Mouse (Mus musculus) intestine, postnatal 0 days (tissue): ENCODE measurements around the gene Tsen2. TPM values are rescaled to one million over a fixed set of nuclear protein-coding genes. Genes with fewer than 3 reads are reported as not detected.
A peak's percentile ranks its signal among the peaks of the same experiment; 100 is the strongest.

Experiments
- ATAC-seq: fragments of 200-750 bp; cut with Nextera tagmentation; 2 replicates; pipeline ENCODE4 v1.8.0; 2017; ENCODE audit warnings: mild to moderate bottlenecking, moderate TSS enrichment, moderate library complexity
- H3K27ac ChIP-seq: fragments of 300-500 bp; sonication (generic); 2 replicates; pipeline ENCODE4 v1.5.1; 2014; ENCODE audit warnings: mild to moderate bottlenecking, low read depth, low read length, moderate library complexity
- H3K27me3 ChIP-seq: fragments of 300-500 bp; sonication (generic); replicated peaks from 2 replicates; pipeline ENCODE4 v1.6.1; 2014; ENCODE audit warnings: low read length, mixed read lengths; ENCODE audit not compliant: control insufficient read depth, insufficient read depth
- H3K36me3 ChIP-seq: fragments of 300-500 bp; sonication (generic); 2 replicates; pipeline ENCODE4 v1.6.1; 2014; ENCODE audit warnings: mild to moderate bottlenecking, moderate library complexity; ENCODE audit not compliant: control insufficient read depth, insufficient read depth
- H3K4me1 ChIP-seq: fragments of 300-500 bp; sonication (generic); replicated peaks from 2 replicates; pipeline ENCODE4 v1.6.1; 2014; ENCODE audit warnings: antibody characterized with exemption, low read length, mixed read lengths; ENCODE audit not compliant: control insufficient read depth, insufficient read depth
- H3K4me2 ChIP-seq: fragments of 300-500 bp; sonication (generic); replicated peaks from 2 replicates; pipeline ENCODE4 v1.6.1; 2014; ENCODE audit warnings: low read depth, mild to moderate bottlenecking, moderate library complexity
- H3K4me3 ChIP-seq: fragments of 300-500 bp; sonication (generic); 2 replicates; pipeline ENCODE4 v1.5.1; 2014; ENCODE audit warnings: low read depth, low read length
- H3K9ac ChIP-seq: fragments of 300-500 bp; sonication (generic); 2 replicates; pipeline ENCODE4 v1.6.1; 2014; ENCODE audit warnings: mild to moderate bottlenecking, low read depth, low read length
- H3K9me3 ChIP-seq: fragments of 300-500 bp; sonication (generic); 2 replicates; pipeline ENCODE4 v1.6.1; 2016; ENCODE audit warnings: mixed run types; ENCODE audit not compliant: control insufficient read depth
- CTCF ChIP-seq: sonication (generic); IDR thresholded peaks from 2 replicates; pipeline ENCODE4 v1.5.1; 2016; ENCODE audit warnings: low read depth, mild to moderate bottlenecking, control low read depth, antibody characterized with exemption, moderate library complexity
- WGBS: fragments of 180-500 bp; shearing (Covaris S2); extraction: QIAGEN DNeasy Blood & Tissue Kit; methylation state at CpG from one replicate; pipeline ENCODE4 v1.1.7; 2014; 5-methylcytosine and 5-hydroxymethylcytosine counted together
- polyA plus RNA-seq: library from polyadenylated mRNA; unstranded; fragments of >200 nt; fragmentation: Nextera tagmentation; extraction: Ambion mirVana; gene quantifications from 2 replicates; pipeline ENCODE4 v1.2.1, GENCODE M21; 2015

Gene Tsen2
- polyA plus RNA-seq, 1 experiment from 2014 or later = 6.3 TPM

GRCm38 (mm10) chr6:115586321-115586720, 41.9 kb downstream of the Tsen2 start:
- 83% methylated on average over 10 of the region's 10 CpGs for WGBS
- H3K4me3 ChIP-seq = no peak overlapping the region
- H3K27ac ChIP-seq = no peak overlapping the region
- no peaks in the 10 kb centered on the region for H3K27me3 ChIP-seq
- TF ChIP-seq CTCF = no peak
- no peak overlapping the region for H3K9ac ChIP-seq
- no peak overlapping the region for H3K4me2 ChIP-seq
- H3K9me3 ChIP-seq = no peaks in the 10 kb centered on the region
- peaks cover 14% of the 10 kb centered on the region; the same call in 1 of the 2 replicates for H3K36me3 ChIP-seq
- no peaks in the 10 kb centered on the region for H3K4me1 ChIP-seq
- ATAC-seq = no peak

- peak overlapping the region; percentile 55 for H3K9ac ChIP-seq
- H3K4me3 ChIP-seq = peak overlapping the region; percentile 51
- no peaks in the 10 kb centered on the region for H3K9me3 ChIP-seq
- no peaks in the 10 kb centered on the region for H3K27me3 ChIP-seq
- H3K36me3 ChIP-seq = no peaks in the 10 kb centered on the region; the same call in 1 of the 2 replicates
- no peak for TF ChIP-seq CTCF
- H3K4me1 ChIP-seq = no peaks in the 10 kb centered on the region
- 40% methylated on average over 19 of the region's 19 CpGs for WGBS
- peak overlapping the region; percentile 59 for H3K4me2 ChIP-seq
- ATAC-seq = peak; percentile 83
- peak overlapping the region; percentile 94 for H3K27ac ChIP-seq
Measured at GRCm38 (mm10) chr6:115591692-115592359, 47.4 kb downstream of the Tsen2 start.

- ATAC-seq = peak; percentile 88
- 30% methylated on average over 5 of the region's 5 CpGs for WGBS
- peak; percentile 27 for TF ChIP-seq CTCF
- Histone ChIP-seq H3K4me1 (no peaks in the 10 kb centered on the region), H3K9ac (peak within 1 kb of the TSS; percentile 55), H3K36me3 (no peaks in the 10 kb centered on the region; the same call in 1 of the 2 replicates), H3K27ac (peak within 1 kb of the TSS; percentile 94), H3K27me3 (no peaks in the 10 kb centered on the region), H3K4me3 (peak within 1 kb of the TSS; percentile 51), H3K4me2 (peak within 1 kb of the TSS; percentile 59), H3K9me3 (no peaks in the 10 kb centered on the region)
Measured at GRCm38 (mm10) chr6:115592458-115592857, 48.0 kb downstream of the Tsen2 start, which contains the start of gene Mkrn2os. Gene Mkrn2os (minus strand): TSS chr6:115592576.

DNA sequence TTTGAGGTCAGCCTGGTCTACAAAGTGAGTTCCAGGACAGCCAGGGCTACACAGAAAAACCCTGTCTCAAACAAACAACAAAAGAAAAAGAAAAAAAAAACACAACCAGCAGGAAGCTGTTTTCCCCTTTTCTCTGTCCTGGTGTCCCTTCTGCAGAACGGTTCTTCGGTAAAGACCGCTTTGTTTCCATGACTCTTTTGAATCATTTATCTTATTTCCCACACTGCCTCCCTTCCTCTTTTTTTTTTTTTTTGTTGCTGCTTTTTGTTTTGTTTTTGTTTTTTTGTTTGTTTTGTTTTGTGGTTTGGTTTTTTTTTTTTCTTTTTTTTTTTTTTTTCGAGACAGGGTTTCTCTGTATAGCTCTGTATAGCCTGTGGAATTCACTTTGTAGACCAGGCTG, 48.8 kb downstream of the Tsen2 start:
- no peak for TF ChIP-seq CTCF
- no peak for ATAC-seq
- H3K9ac ChIP-seq = no peak overlapping the region
- H3K9me3 ChIP-seq = no peaks in the 10 kb centered on the region
- H3K4me2 ChIP-seq = no peak overlapping the region
- no peak overlapping the region for H3K4me3 ChIP-seq
- no peaks in the 10 kb centered on the region for H3K27me3 ChIP-seq
- H3K36me3 ChIP-seq = no peaks in the 10 kb centered on the region
- no peaks in the 10 kb centered on the region for H3K4me1 ChIP-seq
- 80% methylated on average over 4 of the region's 4 CpGs for WGBS
- H3K27ac ChIP-seq = no peak overlapping the region

DNA sequence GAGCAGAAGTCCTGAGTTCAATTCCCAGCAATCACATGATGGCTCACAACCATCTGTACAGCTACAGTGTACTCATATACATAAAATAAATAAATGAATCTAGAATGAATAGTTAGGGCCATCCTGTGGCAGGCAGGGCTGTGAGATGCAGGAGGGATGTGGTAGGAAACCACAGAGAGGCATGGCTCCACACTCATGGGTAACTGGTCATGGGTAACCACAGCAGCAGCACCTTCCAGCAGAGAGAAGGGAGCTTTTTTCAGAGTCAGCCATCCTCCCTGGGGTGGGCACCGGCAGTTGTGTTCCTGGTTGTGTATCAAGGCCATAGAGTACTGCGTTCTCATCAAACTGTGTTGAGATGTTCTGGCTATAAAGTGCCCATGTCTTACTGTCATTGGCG, 50.0 kb downstream of the Tsen2 start:
- H3K9me3 ChIP-seq = no peaks in the 10 kb centered on the region
- H3K9ac ChIP-seq = no peak overlapping the region
- no peak overlapping the region for H3K4me2 ChIP-seq
- no peak overlapping the region for H3K27ac ChIP-seq
- H3K27me3 ChIP-seq = no peaks in the 10 kb centered on the region
- 86% methylated on average over 3 of the region's 3 CpGs for WGBS
- no peaks in the 10 kb centered on the region for H3K4me1 ChIP-seq
- TF ChIP-seq CTCF = no peak
- H3K4me3 ChIP-seq = no peak overlapping the region
- no peak for ATAC-seq
- H3K36me3 ChIP-seq = no peaks in the 10 kb centered on the region

DNA sequence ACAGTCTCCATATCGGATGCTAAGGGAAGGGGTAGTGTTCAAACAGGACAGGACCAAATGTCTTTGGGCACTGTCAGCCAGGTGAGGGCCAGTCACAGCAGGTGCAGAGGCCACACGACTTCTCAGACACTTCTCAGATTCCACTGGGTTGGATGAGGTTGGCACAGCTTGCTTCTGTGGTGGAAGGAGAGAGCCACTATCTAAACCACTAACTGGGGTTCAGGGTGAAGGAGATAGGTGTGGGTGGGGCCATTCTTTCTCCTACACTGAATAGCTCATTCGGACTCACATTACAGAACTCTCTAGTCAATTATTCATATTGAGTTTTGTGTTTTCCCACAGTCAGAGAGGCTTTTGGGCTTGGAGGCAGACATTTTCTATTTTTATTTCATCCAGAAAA, 51.2 kb downstream of the Tsen2 start:
- Histone ChIP-seq H3K27me3 (no peaks in the 10 kb centered on the region), H3K36me3 (no peaks in the 10 kb centered on the region), H3K9ac (no peak overlapping the region), H3K27ac (no peak overlapping the region), H3K4me3 (no peak overlapping the region), H3K9me3 (no peaks in the 10 kb centered on the region), H3K4me1 (no peaks in the 10 kb centered on the region), H3K4me2 (no peak overlapping the region)
- no peak for ATAC-seq
- WGBS = 67% methylated on average over 3 of the region's 3 CpGs
- TF ChIP-seq CTCF = no peak
